Mouse (Mus musculus): ENCODE measurements around the gene Ciao2a. TPM values are rescaled to one million over a fixed set of nuclear protein-coding genes. Genes with fewer than 3 reads are reported as not detected.

Ciao2a gene
- 44.4 and 63.5 TPM in 2 replicates for polyA plus RNA-seq (2012; rRNA removed)

GRCm38 (mm10) chr9:66126456-66127192 lies at the start of gene Ciao2a, which contains the start of gene Snx1:
Ciao2a (plus strand) TSS chr9:66126611.
Snx1 (minus strand) TSS chr9:66126587.

GRCm38 (mm10) chr9:66157958-66158830 lies 31.8 kb downstream of the Ciao2a start, which contains the start of gene Dapk2:
Dapk2 (plus strand) TSS chr9:66158223.

Other genes with a start within 250 kb of the Ciao2a start
- gene Pclaf, start 236.4 kb upstream of the Ciao2a start, polyA plus RNA-seq (2012; rRNA removed) = 75.5 and 80.0 TPM in 2 replicates
- gene Trip4, start 217.8 kb upstream of the Ciao2a start, polyA plus RNA-seq (2012; rRNA removed) = 5.0 and 5.6 TPM in 2 replicates
- 2.6 and 3.0 TPM in 2 replicates for gene Csnk1g1, start 217.7 kb upstream of the Ciao2a start, polyA plus RNA-seq (2012; rRNA removed)
- 285 and 315 TPM in 2 replicates for gene Ppib, start 66.4 kb upstream of the Ciao2a start, polyA plus RNA-seq (2012; rRNA removed)
- 29.0 and 35.2 TPM in 2 replicates for gene Snx22, start 56.9 kb upstream of the Ciao2a start, polyA plus RNA-seq (2012; rRNA removed)
- gene Snx1, start within 50 bp of the Ciao2a start, polyA plus RNA-seq (2012; rRNA removed) = 45.6 and 53.9 TPM in 2 replicates
- gene Dapk2, start 31.6 kb downstream of the Ciao2a start, polyA plus RNA-seq (2012; rRNA removed) = 10.4 and 13.4 TPM in 2 replicates
- 22.7 and 26.3 TPM in 2 replicates for gene Herc1, start 223.8 kb downstream of the Ciao2a start, polyA plus RNA-seq (2012; rRNA removed)

Data from liver, embryonic 14 days (tissue).